Mouse (Mus musculus): Measurements from ENCODE around the gene Epop. TPM values are rescaled to one million over a fixed set of nuclear protein-coding genes. Genes with fewer than 3 reads are reported as not detected.
A peak's percentile ranks its signal among the peaks of the same experiment; 100 is the strongest.

Gene Epop
- polyA plus RNA-seq, 1 experiment from 2014 or later: 5.7 TPM

- Histone ChIP-seq H3K4me1 (replicated peaks; ENCODE audit: control insufficient read depth, insufficient read depth, low read length) (peaks cover 4% of the 10 kb centered on the region), H3K27ac (ENCODE audit: low read depth, low read length) (no peak overlapping the region), H3K9ac (ENCODE audit: low read depth, low read length) (no peak overlapping the region), H3K9me3 (ENCODE audit: control insufficient read depth, low read length) (no peaks in the 10 kb centered on the region), H3K36me3 (ENCODE audit: control insufficient read depth, insufficient read depth, low read length) (no peaks in the 10 kb centered on the region), H3K4me2 (replicated peaks; ENCODE audit: low read depth, low read length) (no peak overlapping the region), H3K27me3 (ENCODE audit: control insufficient read depth, insufficient read depth, low read length) (peaks cover 3% of the 10 kb centered on the region; the same call in 1 of the 2 replicates), H3K4me3 (ENCODE audit: low read depth, low read length) (no peak overlapping the region)
- DNase-seq (ENCODE audit: low spot score) (peak; percentile 39), ATAC-seq (ENCODE audit: low FRiP score) (no peak)
- WGBS: 5% methylated on average over 10 of the region's 10 CpGs
These were observed 50.2 kb downstream of the Epop start for GRCm38 (mm10) chr11:97579088-97579857.

- 44% methylated on average over 2 of the region's 2 CpGs for WGBS
- Histone ChIP-seq H3K4me1 (replicated peaks; ENCODE audit: control insufficient read depth, insufficient read depth, low read length) (peaks cover 4% of the 10 kb centered on the region), H3K4me3 (ENCODE audit: low read depth, low read length) (no peak overlapping the region), H3K36me3 (ENCODE audit: control insufficient read depth, insufficient read depth, low read length) (no peaks in the 10 kb centered on the region), H3K27ac (ENCODE audit: low read depth, low read length) (no peak overlapping the region), H3K9ac (ENCODE audit: low read depth, low read length) (no peak overlapping the region), H3K9me3 (ENCODE audit: control insufficient read depth, low read length) (no peaks in the 10 kb centered on the region), H3K27me3 (ENCODE audit: control insufficient read depth, insufficient read depth, low read length) (peaks cover 12% of the 10 kb centered on the region), H3K4me2 (replicated peaks; ENCODE audit: low read depth, low read length) (no peak overlapping the region)
- no peak for ATAC-seq (ENCODE audit: low FRiP score)
- no peak for DNase-seq (ENCODE audit: low spot score)
These were observed 51.2 kb downstream of the Epop start for GRCm38 (mm10) chr11:97578286-97578685.

Other genes starting within 250 kb of the Epop start
- 3.5 TPM in 2 replicates for gene Arhgap23, start 214.2 kb downstream of the Epop start, polyA plus RNA-seq (2014; fragmentation: Nextera tagmentation; extraction: Ambion mirVana)
- 0.20 TPM in 1 of 2 replicates, not detected in the other for gene 4933428G20Rik, start 129.4 kb downstream of the Epop start, polyA plus RNA-seq (2014; fragmentation: Nextera tagmentation; extraction: Ambion mirVana)
- gene Srcin1, start 53.5 kb downstream of the Epop start, polyA plus RNA-seq (2014; fragmentation: Nextera tagmentation; extraction: Ambion mirVana): 1.9 and 2.2 TPM in 2 replicates
- gene Mllt6, start 33.7 kb upstream of the Epop start, polyA plus RNA-seq (2014; fragmentation: Nextera tagmentation; extraction: Ambion mirVana): 4.1 and 4.2 TPM in 2 replicates
- 11.8 and 14.8 TPM in 2 replicates for gene Cisd3, start 56.1 kb upstream of the Epop start, polyA plus RNA-seq (2014; fragmentation: Nextera tagmentation; extraction: Ambion mirVana)
- 16.9 and 18.6 TPM in 2 replicates for gene Pcgf2, start 70.8 kb upstream of the Epop start, polyA plus RNA-seq (2014; fragmentation: Nextera tagmentation; extraction: Ambion mirVana)
- 468 and 507 TPM in 2 replicates for gene Psmb3, start 73.7 kb upstream of the Epop start, polyA plus RNA-seq (2014; fragmentation: Nextera tagmentation; extraction: Ambion mirVana)
- 2.9 and 3.4 TPM in 2 replicates for gene Pip4k2b, start 115.0 kb upstream of the Epop start, polyA plus RNA-seq (2014; fragmentation: Nextera tagmentation; extraction: Ambion mirVana)
- 13.1 and 17.0 TPM in 2 replicates for gene Cwc25, start 136.9 kb upstream of the Epop start, polyA plus RNA-seq (2014; fragmentation: Nextera tagmentation; extraction: Ambion mirVana)
- gene 1700001P01Rik, start 146.2 kb upstream of the Epop start, polyA plus RNA-seq (2014; fragmentation: Nextera tagmentation; extraction: Ambion mirVana): 0.39 and 0.60 TPM in 2 replicates
- gene Rpl23, start 152.7 kb upstream of the Epop start, polyA plus RNA-seq (2014; fragmentation: Nextera tagmentation; extraction: Ambion mirVana): 437 and 458 TPM in 2 replicates
- gene Lasp1, start 169.3 kb upstream of the Epop start, polyA plus RNA-seq (2014; fragmentation: Nextera tagmentation; extraction: Ambion mirVana): 45.8 and 61.1 TPM in 2 replicates
- gene B230217C12Rik, start 211.1 kb upstream of the Epop start, polyA plus RNA-seq (2014; fragmentation: Nextera tagmentation; extraction: Ambion mirVana): 15.1 TPM in 2 replicates